14 mouse cellular contexts compared by ENCODE assay signal in genomic region chr8:105387151-105387550, GRCm38 (mm10). TPM values are rescaled to one million over a fixed set of nuclear protein-coding genes. Genes with fewer than 3 reads are reported as not detected.
DNase-seq lines count a peak whose midpoint lies in the region; TF ChIP-seq lines count a peak whose summit lies in the region.
"Had no signal": no experiment of that assay in that cellular context is flagged by ENCODE, and none has a peak within 500 bp of the region (broad histone marks: within the 10 kb centered on the region; RNA-seq: fewer than 3 reads in every experiment).

No protein-coding gene starts in this region.

- peak; percentile 35 for DNase-seq in gastrocnemius, adult 2 months
- no peak for DNase-seq in gastrocnemius, adult 8-10 months (ENCODE audit: low spot score in 2 of 2)
- peak; percentile 56 to 77 for DNase-seq in lung, adult 18-20 months
- DNase-seq in lung, adult 2 months, result no peak
- peak; percentile 68 to 71 for DNase-seq in kidney, postnatal 36 days
- no peak for DNase-seq in right cerebral cortex, postnatal 4 days
- DNase-seq in right cerebral cortex, adult 18-20 months, result no peak
- DNase-seq in gastrocnemius, postnatal 10 days, result no peak
- DNase-seq: adrenal gland, postnatal 14 days; liver, embryonic 13.5 days had no signal

- WGBS in lung, adult 2 months, result 43% methylated on average over 1 of the region's 1 CpGs

- H3K27ac ChIP-seq in gastrocnemius, adult 2 months, result peak overlapping the region; percentile 77
- H3K27ac ChIP-seq: hindbrain, embryonic 14.5 days; liver, embryonic 13.5 days; midbrain, embryonic 10.5 days had no signal

- no peak for TF ChIP-seq CTCF in gastrocnemius, adult 2 months (IDR thresholded peaks at IDR 0.05)
- TF ChIP-seq CTCF in lung, adult 2 months (IDR thresholded peaks at IDR 0.05; ENCODE audit: insufficient read depth, low read length), result no peak

- H3K4me1 ChIP-seq in lung, adult 2 months (ENCODE audit: control insufficient read depth, insufficient read depth, low read length), result peaks cover 3% of the 10 kb centered on the region; the same call in 1 of the 2 replicates
- H3K4me1 ChIP-seq: liver, embryonic 13.5 days; midbrain, embryonic 10.5 days had no signal

- TF ChIP-seq POLR2A in lung, adult 2 months (IDR thresholded peaks at IDR 0.05; ENCODE audit: borderline replicate concordance, extremely low read depth, low read depth, low read length), result no peak

- no peak overlapping the region for H3K4me3 ChIP-seq in gastrocnemius, adult 2 months
- no peak overlapping the region for H3K4me3 ChIP-seq in lung, adult 2 months (replicated peaks; ENCODE audit: extremely low read depth, low read depth, low read length)
- H3K4me3 ChIP-seq: liver, embryonic 13.5 days; midbrain, embryonic 10.5 days had no signal

- intact Hi-C loops in gastrocnemius, adult 2 months (cut with DNase I), result no loop called here

RNA-seq across cellular contexts. Expression of gene Plekhg4, which starts 14.1 kb away (rescaled TPM):
- not detected for total RNA-seq in gastrocnemius, adult 2 months (2021)
- under 1 TPM in 1 of 4 experiments, not detected in 3; 0.12 TPM for total RNA-seq in gastrocnemius, adult 8-10 months (2022)
- polyA plus RNA-seq in lung, adult 2 months (2012; rRNA removed), result 0.25 and 0.36 TPM in 2 replicates
- under 1 TPM; 0.07 to 0.79 TPM for total RNA-seq in gastrocnemius, postnatal 10 days (2021)

RNA-seq across cellular contexts. Expression of gene Kctd19, which starts 26.2 kb away (rescaled TPM):
- under 1 TPM in 1 of 2 experiments, not detected in 1; 0.23 TPM for total RNA-seq in gastrocnemius, adult 2 months (2021)
- total RNA-seq in gastrocnemius, adult 8-10 months (2022), result under 1 TPM in 2 of 4 experiments, not detected in 2; 0.08 to 0.49 TPM
- 0.27 and 0.32 TPM in 2 replicates for polyA plus RNA-seq in lung, adult 2 months (2012; rRNA removed)
- total RNA-seq in gastrocnemius, postnatal 10 days (2021), result under 1 TPM in 1 of 2 experiments, not detected in 1; 0.07 TPM
- total RNA-seq: left cerebral cortex, postnatal 14 days had no signal
- polyA plus RNA-seq: forebrain, embryonic 11.5 days; hindbrain, embryonic 14.5 days; liver, embryonic 13.5 days had no signal

RNA-seq across cellular contexts. Expression of gene Lrrc36, which starts 26.2 kb away (rescaled TPM):
- total RNA-seq in gastrocnemius, adult 2 months (2021), result under 1 TPM; 0.64 to 0.73 TPM
- under 1 TPM in 2 of 4 experiments, not detected in 2; 0.70 TPM for total RNA-seq in gastrocnemius, adult 8-10 months (2022)
- polyA plus RNA-seq in lung, adult 2 months (2012; rRNA removed), result 5.5 and 7.5 TPM in 2 replicates
- 1 to 10 TPM in 1 of 2 experiments, under 1 TPM in 1; 0.93 to 1.1 TPM for total RNA-seq in gastrocnemius, postnatal 10 days (2021)

RNA-seq across cellular contexts. Expression of gene Slc9a5, which starts 38.5 kb away (rescaled TPM):
- total RNA-seq in gastrocnemius, adult 2 months (2021), result under 1 TPM; 0.45 to 0.92 TPM
- under 1 TPM; 0.38 to 0.65 (median 0.52) TPM for total RNA-seq in gastrocnemius, adult 8-10 months (2022)
- polyA plus RNA-seq in lung, adult 2 months (2012; rRNA removed), result 7.4 and 8.1 TPM in 2 replicates
- total RNA-seq in gastrocnemius, postnatal 10 days (2021), result 1 to 10 TPM; 1.4 to 2.4 TPM

RNA-seq across cellular contexts. Expression of gene Fhod1, which starts 39.4 kb away (rescaled TPM):
- total RNA-seq in gastrocnemius, adult 2 months (2021), result 10 to 100 TPM; 17.5 to 23.4 TPM
- 10 to 100 TPM; 21.1 to 28.8 (median 23.9) TPM for total RNA-seq in gastrocnemius, adult 8-10 months (2022)
- polyA plus RNA-seq in lung, adult 2 months (2012; rRNA removed), result 89.2 and 114 TPM in 2 replicates
- 10 to 100 TPM in 1 of 2 experiments, 1 to 10 TPM in 1; 8.9 to 14.7 TPM for total RNA-seq in gastrocnemius, postnatal 10 days (2021)

Comparison
In these comparisons a context has a peak if more than half of its experiments do, and no peak if none do; other contexts are left out.
1. DNase-seq: peak in gastrocnemius, adult 2 months (single experiment), lung, adult 18-20 months (2 of 2) and kidney, postnatal 36 days (2 of 2); none in gastrocnemius, adult 8-10 months (0 of 2), lung, adult 2 months (single experiment), right cerebral cortex, postnatal 4 days (single experiment), right cerebral cortex, adult 18-20 months (single experiment) and gastrocnemius, postnatal 10 days (single experiment).